Mouse (Mus musculus): Measurements from ENCODE around the gene Slc43a1.

Slc43a1 gene

DNA sequence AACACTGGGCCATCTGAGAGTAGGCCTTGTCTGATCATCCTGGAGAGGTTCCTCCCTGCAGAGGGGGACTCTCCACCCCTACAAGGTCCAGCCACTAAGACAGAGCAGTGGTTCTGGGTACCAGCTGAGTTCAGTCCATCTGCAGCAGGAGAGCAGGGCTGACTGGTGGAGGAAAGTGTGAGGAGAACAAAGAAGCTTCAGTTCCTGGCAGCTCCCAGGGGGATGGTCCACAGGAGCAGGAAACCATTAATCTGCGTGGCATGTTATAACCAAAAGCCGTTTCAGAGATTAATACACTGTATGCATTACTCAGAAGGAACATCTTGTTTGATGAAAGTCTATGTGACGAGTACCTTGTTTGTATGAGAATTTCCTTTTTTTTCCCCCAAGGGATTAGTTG is 74.1 kb downstream of the Slc43a1 start:
- no peak for DNase-seq
